Mouse (Mus musculus) small intestine, adult 2 months (tissue): Measurements from ENCODE around the gene Wdr90.

ENCODE experiments used
- CTCF ChIP-seq: fragments of 200-500 bp; IDR thresholded peaks from 2 replicates; pipeline ENCODE4 v1.5.1; 2012; ENCODE audit warnings: low read depth, mild to moderate bottlenecking, control low read depth, inconsistent platforms, low read length, moderate library complexity, mixed read lengths; ENCODE audit not compliant: insufficient replicate concordance, insufficient read length; ENCODE audit errors: extremely low read depth
- POLR2A ChIP-seq: fragments of 200-500 bp; IDR thresholded peaks from 2 replicates; pipeline ENCODE4 v1.6.1; 2012; ENCODE audit warnings: low read depth, mild to moderate bottlenecking, control low read depth, inconsistent platforms, low read length, moderate library complexity

- TF ChIP-seq POLR2A = no peak
- TF ChIP-seq CTCF = no peak
These were observed 13.4 kb upstream of the Wdr90 start, which contains the start of gene Mettl26 for GRCm38 (mm10) chr17:25874721-25875170.
